ENCODE assay signal across 25 mouse cellular contexts in genomic region chr1:179743593-179744193, GRCm38 (mm10). TPM values are rescaled to one million over a fixed set of nuclear protein-coding genes. Genes with fewer than 3 reads are reported as not detected.
DNase-seq lines count a peak whose midpoint lies in the region; ATAC-seq and TF ChIP-seq lines count a peak whose summit lies in the region.
"Had no signal": no experiment of that assay in that cellular context is flagged by ENCODE, and none has a peak within 500 bp of the region (broad histone marks: within the 10 kb centered on the region; RNA-seq: fewer than 3 reads in every experiment).

No protein-coding gene starts in this region.

- H3K27ac ChIP-seq in forebrain, embryonic 16.5 days (ENCODE audit: low read length) = no peak overlapping the region
- H3K27ac ChIP-seq in forebrain, embryonic 10.5 days = no peak overlapping the region
- H3K27ac ChIP-seq in MEL (ENCODE audit: control insufficient read depth, low read depth, low read length) = no peak overlapping the region
- H3K27ac ChIP-seq in liver, embryonic 12.5 days = no peak overlapping the region
- no peak overlapping the region for H3K27ac ChIP-seq in midbrain, embryonic 15.5 days
- H3K27ac ChIP-seq: embryonic facial prominence, embryonic 13.5 days; heart, embryonic 13.5 days; hindbrain, embryonic 13.5 days; layer of hippocampus, adult 2 months; limb, embryonic 15.5 days had no signal

- TF ChIP-seq RAD21 in MEL (IDR thresholded peaks at IDR 0.05; ENCODE audit: low read depth, low read length) = no peak

- H3ac ChIP-seq in myocyte (ENCODE audit: control insufficient read depth, insufficient read length) = no peak overlapping the region

- no peak for TF ChIP-seq EP300 in MEL (IDR thresholded peaks at IDR 0.05; ENCODE audit: low read depth in 1 of 2, low read length in 2 of 2)

- H3K79me2 ChIP-seq in MEL (ENCODE audit: control insufficient read depth, insufficient read depth, low read length, poor library complexity) = no peaks in the 10 kb centered on the region
- no peaks in the 10 kb centered on the region for H3K79me2 ChIP-seq in myocyte (ENCODE audit: control insufficient read depth, insufficient read depth)

- DNase-seq in forebrain, embryonic 10.5 days (ENCODE audit: extremely low spot score, low spot score) = no peak
- DNase-seq in MEL (ENCODE audit: low read depth, low spot score) = peak; percentile 18
- DNase-seq in adrenal gland, postnatal 36 days = no peak
- DNase-seq in cerebellum, adult 9-11 months = no peak
- DNase-seq: adrenal gland, adult 2 months; cerebellum, postnatal 10 days; kidney, adult 18-20 months; kidney, postnatal 14 days; thymus, postnatal 36 days had no signal

- no peak for TF ChIP-seq CTCF in MEL (IDR thresholded peaks at IDR 0.05 in 2 of 3, conservative IDR thresholded peaks at IDR 0.05 in 1 of 3; ENCODE audit: control insufficient read depth in 1 of 3, insufficient read depth in 1 of 3, low read depth in 2 of 3, low read length in 3 of 3, poor library complexity in 1 of 3, severe bottlenecking in 1 of 3)

- no peaks in the 10 kb centered on the region for H3K9me3 ChIP-seq in forebrain, embryonic 16.5 days (ENCODE audit: control insufficient read depth, low read length)
- H3K9me3 ChIP-seq in forebrain, embryonic 10.5 days = no peaks in the 10 kb centered on the region
- H3K9me3 ChIP-seq in MEL (replicated peaks; ENCODE audit: insufficient read depth, low read length) = no peaks in the 10 kb centered on the region
- no peaks in the 10 kb centered on the region for H3K9me3 ChIP-seq in liver, embryonic 12.5 days (replicated peaks)
- no peaks in the 10 kb centered on the region for H3K9me3 ChIP-seq in midbrain, embryonic 15.5 days
- H3K9me3 ChIP-seq: embryonic facial prominence, embryonic 13.5 days; heart, embryonic 13.5 days; hindbrain, embryonic 13.5 days; limb, embryonic 15.5 days; megakaryocyte, embryonic 14.5 days had no signal

- 0 out of 2 replicates have a peak, but pooled peaks have one; percentile 31 for ATAC-seq in forebrain, embryonic 16.5 days
- ATAC-seq in liver, embryonic 12.5 days = peak; percentile 33
- no peak for ATAC-seq in midbrain, embryonic 15.5 days (replicated peaks)
- ATAC-seq: midbrain, embryonic 16.5 days had no signal

- no peak overlapping the region for H3K4me2 ChIP-seq in forebrain, embryonic 16.5 days (ENCODE audit: low read length)
- no peak overlapping the region for H3K4me2 ChIP-seq in liver, embryonic 12.5 days
- H3K4me2 ChIP-seq in myocyte (ENCODE audit: low read depth) = no peak overlapping the region
- no peak overlapping the region for H3K4me2 ChIP-seq in midbrain, embryonic 15.5 days
- H3K4me2 ChIP-seq: embryonic facial prominence, embryonic 13.5 days; heart, embryonic 13.5 days; hindbrain, embryonic 13.5 days; limb, embryonic 15.5 days had no signal

- 84% methylated on average over 4 of the region's 4 CpGs for WGBS in forebrain, embryonic 16.5 days
- WGBS in forebrain, embryonic 10.5 days = 89% methylated on average over 4 of the region's 4 CpGs
- 73% methylated on average over 4 of the region's 4 CpGs for WGBS in liver, embryonic 12.5 days (ENCODE audit: insufficient replicate concordance)
- 83% methylated on average over 4 of the region's 4 CpGs for WGBS in midbrain, embryonic 15.5 days

- TF ChIP-seq POLR2A in MEL (IDR thresholded peaks at IDR 0.05; ENCODE audit: control insufficient read depth in 1 of 2, insufficient read depth in 1 of 2, low read depth in 1 of 2, low read length in 2 of 2, poor library complexity in 1 of 2) (no peak), myocyte (IDR thresholded peaks at IDR 0.05; ENCODE audit: insufficient read length, low read depth) (no peak)

- H3K27me3 ChIP-seq in forebrain, embryonic 16.5 days (replicated peaks; ENCODE audit: control insufficient read depth, insufficient read depth, low read length) = no peaks in the 10 kb centered on the region
- no peaks in the 10 kb centered on the region for H3K27me3 ChIP-seq in forebrain, embryonic 10.5 days (ENCODE audit: poor library complexity, severe bottlenecking)
- H3K27me3 ChIP-seq in MEL (ENCODE audit: control insufficient read depth in 1 of 2, insufficient read depth in 2 of 2, low read length in 2 of 2) = no peaks in the 10 kb centered on the region
- H3K27me3 ChIP-seq in liver, embryonic 12.5 days (replicated peaks) = no peaks in the 10 kb centered on the region
- H3K27me3 ChIP-seq in myocyte (ENCODE audit: control insufficient read depth, insufficient read depth, insufficient read length) = no peaks in the 10 kb centered on the region
- no peaks in the 10 kb centered on the region for H3K27me3 ChIP-seq in midbrain, embryonic 15.5 days (replicated peaks)
- H3K27me3 ChIP-seq: embryonic facial prominence, embryonic 13.5 days; heart, embryonic 13.5 days; hindbrain, embryonic 13.5 days; limb, embryonic 15.5 days had no signal

- no peaks in the 10 kb centered on the region for H3K4me1 ChIP-seq in forebrain, embryonic 16.5 days (replicated peaks; ENCODE audit: control insufficient read depth, insufficient read depth, low read length)
- no peaks in the 10 kb centered on the region for H3K4me1 ChIP-seq in forebrain, embryonic 10.5 days
- no peaks in the 10 kb centered on the region for H3K4me1 ChIP-seq in MEL (ENCODE audit: control insufficient read depth in 1 of 2, insufficient read depth in 2 of 2, low read length in 2 of 2)
- no peaks in the 10 kb centered on the region for H3K4me1 ChIP-seq in liver, embryonic 12.5 days
- H3K4me1 ChIP-seq in midbrain, embryonic 15.5 days = no peaks in the 10 kb centered on the region
- H3K4me1 ChIP-seq: embryonic facial prominence, embryonic 13.5 days; heart, embryonic 13.5 days; hindbrain, embryonic 13.5 days; limb, embryonic 15.5 days had no signal

- no peak overlapping the region for H3K4me3 ChIP-seq in forebrain, embryonic 16.5 days (replicated peaks; ENCODE audit: low read length)
- no peak overlapping the region for H3K4me3 ChIP-seq in forebrain, embryonic 10.5 days
- no peak overlapping the region for H3K4me3 ChIP-seq in MEL (ENCODE audit: control insufficient read depth in 1 of 2, insufficient read depth in 1 of 2, low read depth in 2 of 2, low read length in 2 of 2)
- H3K4me3 ChIP-seq in liver, embryonic 12.5 days = no peak overlapping the region
- no peak overlapping the region for H3K4me3 ChIP-seq in myocyte
- H3K4me3 ChIP-seq in midbrain, embryonic 15.5 days = no peak overlapping the region
- H3K4me3 ChIP-seq: embryonic facial prominence, embryonic 13.5 days; heart, embryonic 13.5 days; hindbrain, embryonic 13.5 days; layer of hippocampus, adult 2 months; limb, embryonic 15.5 days; megakaryocyte, embryonic 14.5 days had no signal

- H3K9ac ChIP-seq in forebrain, embryonic 16.5 days (replicated peaks; ENCODE audit: low read depth, low read length) = no peak overlapping the region
- H3K9ac ChIP-seq in MEL (ENCODE audit: control insufficient read depth, low read depth, low read length, poor library complexity, severe bottlenecking) = no peak overlapping the region
- no peak overlapping the region for H3K9ac ChIP-seq in liver, embryonic 12.5 days
- no peak overlapping the region for H3K9ac ChIP-seq in midbrain, embryonic 15.5 days
- H3K9ac ChIP-seq: embryonic facial prominence, embryonic 13.5 days; heart, embryonic 13.5 days; hindbrain, embryonic 13.5 days; limb, embryonic 15.5 days had no signal

- no peaks in the 10 kb centered on the region for H3K36me3 ChIP-seq in forebrain, embryonic 16.5 days (ENCODE audit: control insufficient read depth, insufficient read depth)
- H3K36me3 ChIP-seq in forebrain, embryonic 10.5 days (replicated peaks) = peaks cover 56% of the 10 kb centered on the region
- H3K36me3 ChIP-seq in MEL (ENCODE audit: control insufficient read depth in 1 of 2, insufficient read depth in 2 of 2, low read length in 2 of 2) (peaks cover 0 to 13% of the 10 kb centered on the region in 2 experiments; a peak in 2 of 4 replicates), myocyte (ENCODE audit: control insufficient read depth, insufficient read depth) (peaks cover 26% of the 10 kb centered on the region)
- peaks cover 54% of the 10 kb centered on the region for H3K36me3 ChIP-seq in liver, embryonic 12.5 days
- peaks cover 17% of the 10 kb centered on the region; the same call in 1 of the 2 replicates for H3K36me3 ChIP-seq in midbrain, embryonic 15.5 days (replicated peaks)

RNA-seq across cellular contexts. Expression of gene Kif28, which starts 1.4 kb away (rescaled TPM):
- not detected in 2 replicates for polyA plus RNA-seq in forebrain, embryonic 16.5 days (2015; fragmentation: Nextera tagmentation; extraction: Ambion mirVana)
- polyA plus RNA-seq in forebrain, embryonic 10.5 days (2016; fragmentation: Nextera tagmentation; extraction: Ambion mirVana) = not detected in 2 replicates
- total RNA-seq in MEL (2012; rRNA removed) = 0.03 and 0.27 TPM in 2 replicates
- under 1 TPM in 1 of 2 experiments, not detected in 1; 0.13 TPM for polyA plus RNA-seq in MEL (2012; ENCODE audit: insufficient read depth in 1 of 2, insufficient read length in 2 of 2, low read depth in 1 of 2, low replicate concordance in 2 of 2, missing spikeins in 1 of 2)
- polyA plus RNA-seq in liver, embryonic 12.5 days (2016; fragmentation: Nextera tagmentation; extraction: Ambion mirVana) = not detected in 2 replicates
- polyA plus RNA-seq in myocyte (2012; fragmentation: generic; extraction: Trizol) = 0.06 TPM
- polyA plus RNA-seq in midbrain, embryonic 15.5 days (2015; fragmentation: Nextera tagmentation; extraction: Ambion mirVana) = not detected in 2 replicates
- not detected for total RNA-seq in adrenal gland, postnatal 36 days (2021)
- total RNA-seq: adrenal gland, adult 2 months; granulocyte monocyte progenitor cell, adult 5-6 weeks had no signal
- polyA plus RNA-seq: adrenal gland, adult 2 months; embryonic facial prominence, embryonic 13.5 days; heart, embryonic 13.5 days; hindbrain, embryonic 13.5 days; midbrain, embryonic 16.5 days had no signal

RNA-seq across cellular contexts. Expression of gene Gm10518, which starts 59.5 kb away (rescaled TPM):
- polyA plus RNA-seq in forebrain, embryonic 16.5 days (2015; fragmentation: Nextera tagmentation; extraction: Ambion mirVana) = not detected in 2 replicates
- 0.17 and 0.23 TPM in 2 replicates for polyA plus RNA-seq in forebrain, embryonic 10.5 days (2016; fragmentation: Nextera tagmentation; extraction: Ambion mirVana)
- 4.2 and 5.2 TPM in 2 replicates for total RNA-seq in MEL (2012; rRNA removed)
- polyA plus RNA-seq in MEL (2012; ENCODE audit: insufficient read depth in 1 of 2, insufficient read length in 2 of 2, low read depth in 1 of 2, low replicate concordance in 2 of 2, missing spikeins in 1 of 2) (under 1 TPM in 1 of 2 experiments, not detected in 1; 0.42 TPM), myocyte (2012; fragmentation: generic; extraction: Trizol) (0.04 TPM)
- 0.45 and 0.61 TPM in 2 replicates for polyA plus RNA-seq in liver, embryonic 12.5 days (2016; fragmentation: Nextera tagmentation; extraction: Ambion mirVana)
- 0.23 TPM in 1 of 2 replicates, not detected in the other for polyA plus RNA-seq in midbrain, embryonic 15.5 days (2015; fragmentation: Nextera tagmentation; extraction: Ambion mirVana)
- total RNA-seq in adrenal gland, postnatal 36 days (2021) = not detected
- total RNA-seq: gastrocnemius, adult 8-10 months; granulocyte monocyte progenitor cell, adult 5-6 weeks; heart, postnatal 25 days; layer of hippocampus, adult 2 months; left cerebral cortex, postnatal 25 days had no signal
- polyA plus RNA-seq: adrenal gland, adult 2 months; frontal cortex, adult 2 months; heart, embryonic 13.5 days; hindbrain, embryonic 13.5 days; midbrain, embryonic 16.5 days had no signal

RNA-seq across cellular contexts. Expression of gene Ahctf1, which starts 59.8 kb away (rescaled TPM):
- 19.9 and 20.1 TPM in 2 replicates for polyA plus RNA-seq in forebrain, embryonic 16.5 days (2015; fragmentation: Nextera tagmentation; extraction: Ambion mirVana)
- polyA plus RNA-seq in forebrain, embryonic 10.5 days (2016; fragmentation: Nextera tagmentation; extraction: Ambion mirVana) = 33.0 and 34.5 TPM in 2 replicates
- total RNA-seq in MEL (2012; rRNA removed) = 56.7 and 56.9 TPM in 2 replicates
- polyA plus RNA-seq in MEL (2012; ENCODE audit: insufficient read depth in 1 of 2, insufficient read length in 2 of 2, low read depth in 1 of 2, low replicate concordance in 2 of 2, missing spikeins in 1 of 2) (100 to 1,000 TPM in 1 of 2 experiments, 10 to 100 TPM in 1; 70.8 to 489 TPM), myocyte (2012; fragmentation: generic; extraction: Trizol) (6.6 TPM)
- polyA plus RNA-seq in liver, embryonic 12.5 days (2016; fragmentation: Nextera tagmentation; extraction: Ambion mirVana) = 35.4 and 35.8 TPM in 2 replicates
- polyA plus RNA-seq in midbrain, embryonic 15.5 days (2015; fragmentation: Nextera tagmentation; extraction: Ambion mirVana) = 20.7 and 20.9 TPM in 2 replicates
- 10 to 100 TPM; 37.0 to 43.5 TPM for total RNA-seq in adrenal gland, postnatal 36 days (2021)
